Mouse (Mus musculus) hindbrain, embryonic 16.5 days (tissue): ENCODE measurements around the gene Pds5a. TPM values are rescaled to one million over a fixed set of nuclear protein-coding genes. Genes with fewer than 3 reads are reported as not detected.

Source experiments
- ATAC-seq: fragments of 200-750 bp; cut with Nextera tagmentation; 2 replicates; pipeline ENCODE4 v1.8.0; 2017; ENCODE audit warnings: moderate TSS enrichment, moderate library complexity
- H3K27ac ChIP-seq: fragments of 300-500 bp; sonication (generic); 2 replicates; pipeline ENCODE4 v1.5.1; 2014; ENCODE audit warnings: low read depth, mild to moderate bottlenecking, control low read depth, low read length, moderate library complexity
- H3K27me3 ChIP-seq: fragments of 300-500 bp; sonication (generic); replicated peaks from 2 replicates; pipeline ENCODE4 v1.6.1; 2014; ENCODE audit warnings: low read length; ENCODE audit not compliant: control insufficient read depth, insufficient read depth
- H3K36me3 ChIP-seq: fragments of 300-500 bp; sonication (generic); 2 replicates; pipeline ENCODE4 v1.6.1; 2014; ENCODE audit warnings: mild to moderate bottlenecking, low read length, moderate library complexity, mixed read lengths; ENCODE audit not compliant: control insufficient read depth, insufficient read depth
- H3K4me1 ChIP-seq: fragments of 300-500 bp; sonication (generic); 2 replicates; pipeline ENCODE4 v1.6.1; 2014; ENCODE audit warnings: low read depth, low read length; ENCODE audit not compliant: control insufficient read depth, insufficient read depth
- H3K4me2 ChIP-seq: fragments of 300-500 bp; sonication (generic); 2 replicates; pipeline ENCODE4 v1.6.1; 2014; ENCODE audit warnings: mild to moderate bottlenecking, low read length, control low read depth, moderate library complexity
- H3K4me3 ChIP-seq: fragments of 300-500 bp; sonication (generic); 2 replicates; pipeline ENCODE4 v1.5.1; 2014; ENCODE audit warnings: mild to moderate bottlenecking, low read length, control low read depth, moderate library complexity
- H3K9ac ChIP-seq: fragments of 300-500 bp; sonication (generic); 2 replicates; pipeline ENCODE4 v1.6.1; 2014; ENCODE audit warnings: low read depth, mild to moderate bottlenecking, control low read depth, low read length, moderate library complexity
- H3K9me3 ChIP-seq: fragments of 300-500 bp; sonication (generic); 2 replicates; pipeline ENCODE4 v1.6.1; 2014; ENCODE audit warnings: mild to moderate bottlenecking, low read length, moderate library complexity; ENCODE audit not compliant: control insufficient read depth
- WGBS: fragments of 180-500 bp; shearing (Covaris S2); extraction: QIAGEN DNeasy Blood & Tissue Kit; methylation state at CpG from one replicate; pipeline ENCODE4 v1.1.7; 2014; 5-methylcytosine and 5-hydroxymethylcytosine counted together
- polyA plus RNA-seq: library from polyadenylated mRNA; unstranded; fragments of >200 nt; fragmentation: Nextera tagmentation; extraction: Ambion mirVana; gene quantifications from 2 replicates; pipeline ENCODE4 v1.2.1, GENCODE M21; 2015

Pds5a gene
- polyA plus RNA-seq, 1 experiment from 2014 or later = 27.7 TPM

GRCm38 (mm10) chr5:65667644-65668043 is 30.4 kb downstream of the Pds5a start:
- Histone ChIP-seq H3K27ac (no peak overlapping the region), H3K4me3 (no peak overlapping the region), H3K9me3 (no peaks in the 10 kb centered on the region), H3K4me2 (no peak overlapping the region), H3K36me3 (no peaks in the 10 kb centered on the region), H3K4me1 (no peaks in the 10 kb centered on the region), H3K9ac (no peak overlapping the region), H3K27me3 (no peaks in the 10 kb centered on the region)
- no peak for ATAC-seq
- WGBS = 88% methylated on average over 3 of the region's 3 CpGs

DNA sequence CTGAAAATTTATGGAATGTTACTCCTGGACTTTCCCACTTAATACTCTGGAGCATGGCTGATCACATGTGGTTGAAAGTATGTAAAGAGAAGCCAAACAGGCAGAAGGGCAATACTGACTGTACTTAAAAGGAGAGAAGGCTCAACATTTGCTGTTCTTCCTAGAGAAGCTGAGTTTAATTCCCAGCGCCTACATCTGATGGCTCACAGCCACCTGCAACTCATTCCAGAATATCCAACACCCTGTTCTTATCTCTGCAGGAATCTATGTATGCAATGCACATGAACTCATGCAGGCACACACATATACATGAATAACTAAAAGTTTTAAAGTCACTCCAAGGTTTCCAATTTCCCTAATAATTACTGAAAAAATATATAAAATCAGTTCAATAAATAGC is 32.7 kb downstream of the Pds5a start:
- no peak for ATAC-seq
- no peaks in the 10 kb centered on the region for H3K9me3 ChIP-seq
- H3K36me3 ChIP-seq = no peaks in the 10 kb centered on the region
- 65% methylated on average over 1 of the region's 1 CpGs for WGBS
- no peak overlapping the region for H3K9ac ChIP-seq
- no peaks in the 10 kb centered on the region for H3K27me3 ChIP-seq
- no peak overlapping the region for H3K4me2 ChIP-seq
- H3K27ac ChIP-seq = no peak overlapping the region
- no peaks in the 10 kb centered on the region for H3K4me1 ChIP-seq
- H3K4me3 ChIP-seq = no peak overlapping the region

DNA sequence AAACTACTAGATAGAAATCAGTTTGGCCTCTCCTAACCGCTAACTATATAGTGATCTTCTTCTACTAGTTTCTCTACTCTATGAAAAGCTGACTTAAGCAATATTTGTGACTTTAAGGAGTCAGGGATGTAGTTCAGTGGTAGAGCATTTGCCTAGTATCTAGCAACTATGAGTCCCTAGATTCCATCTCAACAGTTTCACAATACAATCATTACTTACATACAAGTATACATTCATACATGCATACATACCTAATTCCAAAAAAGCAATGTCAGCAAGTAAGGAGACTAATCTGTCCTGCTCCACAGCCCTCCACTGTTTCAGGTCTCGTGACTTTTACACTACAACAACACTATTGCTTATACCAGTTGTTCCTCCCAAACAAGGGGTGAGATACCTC is 36.1 kb downstream of the Pds5a start:
- no peaks in the 10 kb centered on the region for H3K36me3 ChIP-seq
- ATAC-seq = no peak
- no peak overlapping the region for H3K4me3 ChIP-seq
- H3K4me1 ChIP-seq = no peaks in the 10 kb centered on the region
- H3K9ac ChIP-seq = no peak overlapping the region
- H3K4me2 ChIP-seq = no peak overlapping the region
- no peaks in the 10 kb centered on the region for H3K9me3 ChIP-seq
- H3K27me3 ChIP-seq = no peaks in the 10 kb centered on the region
- WGBS = 100% methylated on average over 2 of the region's 2 CpGs
- no peak overlapping the region for H3K27ac ChIP-seq

DNA sequence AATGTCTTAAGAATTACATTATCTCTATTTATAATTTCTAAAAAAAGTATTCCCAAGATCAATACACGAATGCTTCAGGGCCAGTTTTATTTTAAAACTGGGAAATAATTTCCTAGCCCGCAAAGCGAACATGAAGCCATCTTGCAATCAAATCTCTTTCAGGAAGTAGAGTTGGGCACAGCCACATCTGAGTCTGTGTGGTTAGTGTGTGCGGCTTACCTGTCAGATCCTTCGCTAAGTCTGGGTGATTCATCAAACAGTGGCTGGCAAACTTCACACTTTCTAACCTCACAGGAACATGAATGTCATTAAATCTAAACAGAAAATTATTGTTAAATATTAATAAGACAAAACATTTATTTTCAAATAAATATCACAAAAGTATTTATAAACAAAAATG is 44.3 kb downstream of the Pds5a start:
- ATAC-seq = no peak
- no peak overlapping the region for H3K4me3 ChIP-seq
- no peak overlapping the region for H3K4me2 ChIP-seq
- no peak overlapping the region for H3K9ac ChIP-seq
- no peaks in the 10 kb centered on the region for H3K27me3 ChIP-seq
- H3K9me3 ChIP-seq = no peaks in the 10 kb centered on the region
- H3K36me3 ChIP-seq = peaks cover 15% of the 10 kb centered on the region
- H3K27ac ChIP-seq = no peak overlapping the region
- WGBS = 96% methylated on average over 5 of the region's 5 CpGs
- H3K4me1 ChIP-seq = no peaks in the 10 kb centered on the region

GRCm38 (mm10) chr5:65638896-65639295 is 59.2 kb downstream of the Pds5a start:
- no peaks in the 10 kb centered on the region for H3K27me3 ChIP-seq
- 94% methylated on average over 1 of the region's 1 CpGs for WGBS
- no peak overlapping the region for H3K9ac ChIP-seq
- H3K9me3 ChIP-seq = no peaks in the 10 kb centered on the region
- no peaks in the 10 kb centered on the region for H3K4me1 ChIP-seq
- H3K4me2 ChIP-seq = no peak overlapping the region
- H3K4me3 ChIP-seq = no peak overlapping the region
- H3K27ac ChIP-seq = no peak overlapping the region
- peaks cover 10% of the 10 kb centered on the region for H3K36me3 ChIP-seq
- ATAC-seq = no peak

- no peak overlapping the region for H3K9ac ChIP-seq
- no peaks in the 10 kb centered on the region for H3K4me1 ChIP-seq
- peaks cover 5% of the 10 kb centered on the region for H3K36me3 ChIP-seq
- no peak for ATAC-seq
- H3K4me2 ChIP-seq = no peak overlapping the region
- no peak overlapping the region for H3K27ac ChIP-seq
- no peak overlapping the region for H3K4me3 ChIP-seq
- no peaks in the 10 kb centered on the region for H3K9me3 ChIP-seq
- H3K27me3 ChIP-seq = no peaks in the 10 kb centered on the region
Observed at GRCm38 (mm10) chr5:65624340-65624739, 73.7 kb downstream of the Pds5a start.

DNA sequence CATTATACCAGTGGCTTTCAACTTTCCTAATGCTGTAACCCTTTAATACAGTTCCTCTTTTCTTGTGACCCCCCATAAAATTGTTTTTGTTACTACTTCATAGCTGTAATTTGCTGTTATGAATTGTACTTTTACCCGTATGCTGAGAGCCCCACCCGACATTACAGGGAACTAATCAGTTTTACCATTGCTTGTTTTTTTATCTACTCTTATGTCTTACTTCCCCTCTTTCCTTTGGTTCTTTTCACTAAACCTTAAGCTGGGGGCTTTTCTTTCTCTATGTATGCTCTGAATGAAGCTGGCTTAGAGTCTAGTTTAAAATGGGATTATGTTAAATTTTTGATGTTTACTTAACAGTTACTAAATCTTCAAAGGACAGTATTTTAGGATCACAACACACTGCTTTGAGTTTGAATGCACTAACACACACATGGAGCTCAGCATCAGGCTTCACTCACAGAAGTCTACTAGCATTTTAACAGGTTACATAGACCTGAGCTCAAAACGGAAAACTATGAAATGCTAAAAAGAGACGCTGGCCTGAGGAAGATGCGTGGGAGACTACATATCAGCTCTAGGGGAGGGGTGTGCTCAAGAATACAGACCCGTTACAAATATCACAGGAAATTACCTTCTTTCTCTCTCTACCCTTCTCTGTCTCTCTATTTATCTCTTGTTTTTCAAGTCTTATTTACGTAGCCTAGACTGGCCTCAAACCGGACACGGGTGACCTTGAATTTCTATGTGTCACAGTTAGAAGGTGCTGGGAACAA is 84.7 kb downstream of the Pds5a start:
- H3K9ac ChIP-seq = no peak overlapping the region
- no peak overlapping the region for H3K4me2 ChIP-seq
- peaks cover 5% of the 10 kb centered on the region; the same call in 1 of the 2 replicates for H3K36me3 ChIP-seq
- no peak for ATAC-seq
- no peaks in the 10 kb centered on the region for H3K9me3 ChIP-seq
- WGBS = 90% methylated on average over 9 of the region's 9 CpGs
- no peaks in the 10 kb centered on the region for H3K4me1 ChIP-seq
- H3K4me3 ChIP-seq = no peak overlapping the region
- H3K27me3 ChIP-seq = no peaks in the 10 kb centered on the region
- no peak overlapping the region; the same call in 1 of the 2 replicates for H3K27ac ChIP-seq

GRCm38 (mm10) chr5:65610541-65610940 is 87.5 kb downstream of the Pds5a start:
- peaks cover 2% of the 10 kb centered on the region; the same call in 1 of the 2 replicates for H3K36me3 ChIP-seq
- no peak for ATAC-seq
- no peak overlapping the region for H3K4me3 ChIP-seq
- no peak overlapping the region for H3K27ac ChIP-seq
- H3K27me3 ChIP-seq = no peaks in the 10 kb centered on the region
- no peaks in the 10 kb centered on the region for H3K9me3 ChIP-seq
- H3K9ac ChIP-seq = no peak overlapping the region
- H3K4me2 ChIP-seq = no peak overlapping the region
- no peaks in the 10 kb centered on the region for H3K4me1 ChIP-seq
- WGBS = 86% methylated on average over 4 of the region's 4 CpGs

GRCm38 (mm10) chr5:65609769-65610168 is 88.3 kb downstream of the Pds5a start:
- no peak for ATAC-seq
- no peak overlapping the region for H3K9ac ChIP-seq
- H3K4me3 ChIP-seq = no peak overlapping the region
- H3K4me2 ChIP-seq = no peak overlapping the region
- 86% methylated on average over 5 of the region's 5 CpGs for WGBS
- no peaks in the 10 kb centered on the region for H3K27me3 ChIP-seq
- no peak overlapping the region for H3K27ac ChIP-seq
- no peaks in the 10 kb centered on the region for H3K4me1 ChIP-seq
- H3K36me3 ChIP-seq = peaks cover 2% of the 10 kb centered on the region; the same call in 1 of the 2 replicates
- no peaks in the 10 kb centered on the region for H3K9me3 ChIP-seq
